Mouse (Mus musculus) stomach, embryonic 14.5 days (tissue): ENCODE measurements at regions not wholly inside any gene's neighbourhood (a gene's known extent, or its start where the extent isn't known, plus 50 kb on each side); places are given as distances from the start of the nearest gene placed in this dataset.
A peak's percentile ranks its signal among the peaks of the same experiment; 100 is the strongest.
"Not testable (repeated sequence)": the region's sequence is repeated elsewhere in the genome, so short reads cannot be mapped to it uniquely, and the experiment has no call there.

ENCODE experiments used
- ATAC-seq: fragments of 200-750 bp; cut with Nextera tagmentation; 2 replicates; pipeline ENCODE4 v1.8.0; 2017; ENCODE audit warnings: low read depth, moderate TSS enrichment; ENCODE audit not compliant: insufficient number of reproducible peaks, insufficient read depth, low FRiP score
- H3K27ac ChIP-seq: fragments of 300-500 bp; sonication (generic); 2 replicates; pipeline ENCODE4 v1.5.1; 2014; ENCODE audit warnings: mild to moderate bottlenecking, low read length, moderate library complexity, mixed read lengths
- H3K27me3 ChIP-seq: fragments of 300-500 bp; sonication (generic); 2 replicates; pipeline ENCODE4 v1.6.1; 2014; ENCODE audit warnings: low read length, control low read depth, mixed read lengths; ENCODE audit not compliant: control insufficient read depth, insufficient read depth
- H3K36me3 ChIP-seq: fragments of 300-500 bp; sonication (generic); 2 replicates; pipeline ENCODE4 v1.6.1; 2014; ENCODE audit warnings: mild to moderate bottlenecking, control low read depth, low read length, moderate library complexity, mixed read lengths; ENCODE audit not compliant: control insufficient read depth, insufficient read depth
- H3K4me1 ChIP-seq: fragments of 300-500 bp; sonication (generic); 2 replicates; pipeline ENCODE4 v1.6.1; 2014; ENCODE audit warnings: low read length, control low read depth, mixed read lengths; ENCODE audit not compliant: control insufficient read depth, insufficient read depth
- H3K4me2 ChIP-seq: fragments of 300-500 bp; sonication (generic); replicated peaks from 2 replicates; pipeline ENCODE4 v1.6.1; 2014; ENCODE audit warnings: low read depth, low read length, control low read depth
- H3K4me3 ChIP-seq: fragments of 300-500 bp; sonication (generic); 2 replicates; pipeline ENCODE4 v1.5.1; 2014; ENCODE audit warnings: low read depth, low read length, control low read depth
- H3K9ac ChIP-seq: fragments of 300-500 bp; sonication (generic); replicated peaks from 2 replicates; pipeline ENCODE4 v1.6.1; 2014; ENCODE audit warnings: low read depth, mild to moderate bottlenecking, control low read depth, low read length, moderate library complexity, mixed read lengths
- H3K9me3 ChIP-seq: fragments of 300-500 bp; sonication (generic); 2 replicates; pipeline ENCODE4 v1.6.1; 2016; ENCODE audit warnings: low read depth, low read length, control low read depth; ENCODE audit not compliant: control insufficient read depth
- WGBS: fragments of 180-500 bp; shearing (Covaris S2); extraction: QIAGEN DNeasy Blood & Tissue Kit; methylation state at CpG from one replicate; pipeline ENCODE4 v1.1.7; 2014; 5-methylcytosine and 5-hydroxymethylcytosine counted together

DNA sequence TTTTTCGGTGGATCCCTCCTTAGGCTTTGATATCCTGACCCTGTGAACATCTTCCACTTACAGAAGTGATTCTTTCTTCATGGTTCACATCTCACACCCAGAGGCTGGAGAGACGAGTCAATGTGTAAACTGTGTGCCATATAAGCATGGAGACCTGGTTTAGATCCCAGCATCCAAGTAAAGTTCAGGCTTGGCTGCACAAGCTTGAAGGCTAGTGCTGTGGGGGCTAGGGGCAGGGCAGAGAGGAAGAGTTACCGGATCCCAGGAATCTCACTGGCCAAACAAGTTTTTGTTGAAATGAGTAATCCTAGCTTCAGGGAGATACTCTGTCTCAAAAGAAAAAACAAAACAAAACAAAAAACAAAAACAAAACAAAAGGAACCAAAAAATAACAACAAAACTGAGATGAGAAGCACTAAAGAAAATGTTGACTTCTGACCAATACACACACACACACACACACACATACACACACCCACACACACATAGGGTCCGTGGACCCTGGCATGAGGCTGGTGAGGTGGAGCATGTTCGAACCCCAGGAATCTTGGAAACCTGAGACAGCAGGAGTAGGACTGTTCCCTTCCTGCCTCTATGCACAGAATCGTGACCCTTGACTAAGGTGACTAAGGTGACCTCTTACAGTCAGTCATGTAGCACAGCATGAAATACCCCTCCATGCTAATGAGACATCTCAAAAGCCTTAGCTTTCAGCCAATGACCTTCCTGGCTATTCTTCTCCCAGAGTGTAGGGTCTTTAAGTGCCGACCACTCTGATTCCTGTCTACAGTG, 55.2 kb downstream of the Gm12728 start:
- Histone ChIP-seq H3K36me3 (no peaks in the 10 kb centered on the region), H3K27me3 (no peaks in the 10 kb centered on the region), H3K4me3 (no peak overlapping the region), H3K4me2 (no peak overlapping the region), H3K9me3 (no peaks in the 10 kb centered on the region; the same call in 1 of the 2 replicates), H3K9ac (no peak overlapping the region), H3K27ac (peak overlapping the region; percentile 52; the same call in 1 of the 2 replicates), H3K4me1 (no peaks in the 10 kb centered on the region)
- no peak for ATAC-seq
- 82% methylated on average over 7 of the region's 7 CpGs for WGBS

DNA sequence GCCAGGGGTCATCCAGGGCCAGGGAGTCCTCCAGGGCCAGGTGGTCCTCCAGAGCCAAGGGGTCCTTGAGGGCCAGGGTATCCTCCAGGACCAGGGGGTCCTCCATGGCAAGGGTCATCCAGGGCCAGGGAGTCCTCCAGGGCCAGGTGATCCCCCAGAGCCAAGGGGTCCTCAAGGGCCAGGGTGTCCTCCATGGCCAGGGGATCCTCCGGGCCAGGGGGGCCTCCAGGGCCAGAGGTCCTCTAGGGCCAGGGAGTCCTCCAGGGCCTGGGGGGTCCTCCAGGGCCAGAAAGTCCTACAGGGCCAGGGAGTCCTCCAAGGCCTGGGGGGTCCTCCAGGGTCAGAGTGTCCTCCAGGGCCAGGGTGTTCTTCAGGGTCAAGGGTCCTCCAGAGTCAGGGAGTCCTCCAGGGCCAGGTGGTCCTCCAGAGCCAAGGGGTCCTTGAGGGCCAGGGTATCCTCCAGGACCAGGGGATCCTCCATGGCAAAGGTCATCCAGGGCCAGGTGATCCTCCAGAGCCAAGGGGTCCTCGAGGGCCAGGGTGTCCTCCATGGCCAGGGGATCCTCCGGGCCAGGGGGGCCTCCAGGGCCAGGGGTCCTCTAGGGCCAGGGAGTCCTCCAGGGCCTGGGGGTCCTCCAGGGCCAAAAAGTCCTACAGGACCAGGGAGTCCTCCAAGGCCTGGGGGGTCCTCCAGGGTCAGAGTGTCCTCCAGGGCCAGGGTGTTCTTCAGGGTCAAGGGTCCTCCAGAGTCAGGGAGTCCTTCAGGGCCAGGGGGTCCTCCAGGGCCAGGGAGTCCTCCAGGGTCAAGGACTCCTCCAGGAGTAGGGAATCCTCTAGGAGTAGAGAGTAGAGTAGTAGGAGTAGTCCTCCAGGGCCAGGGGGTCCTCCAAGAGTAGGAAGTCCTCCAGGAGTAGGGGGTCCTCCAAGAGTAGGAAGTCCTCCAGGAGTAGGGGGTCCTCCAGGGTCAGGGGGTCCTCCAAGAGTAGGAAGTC, 56.6 kb downstream of the Gm12728 start:
- 91% methylated on average over 3 of the region's 3 CpGs for WGBS
- H3K9ac ChIP-seq, H3K4me1 ChIP-seq, H3K27ac ChIP-seq, H3K27me3 ChIP-seq, H3K4me2 ChIP-seq, H3K9me3 ChIP-seq, H3K36me3 ChIP-seq, H3K4me3 ChIP-seq: not testable (repeated sequence)
- peak; percentile 56; the same call in 1 of the 2 replicates for ATAC-seq

DNA sequence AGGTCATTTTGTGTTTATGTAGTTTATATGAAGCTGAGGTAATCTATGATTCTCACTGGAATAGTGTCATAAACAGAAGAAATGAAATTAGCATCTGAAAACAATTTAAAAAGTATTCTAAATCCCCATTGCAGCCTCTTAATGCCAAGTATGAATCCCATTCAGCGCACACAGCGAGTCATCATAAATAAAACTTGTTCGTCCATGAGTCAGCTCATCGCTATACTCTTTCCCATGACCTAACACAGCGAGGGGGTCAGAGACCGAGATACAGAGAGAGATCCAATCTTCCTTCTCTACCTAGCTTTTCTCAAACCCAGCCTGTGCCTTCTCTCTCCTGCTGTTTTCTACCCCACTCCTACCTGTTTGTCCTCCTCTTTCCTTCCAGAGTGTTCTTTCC, 63.4 kb downstream of the Gm12728 start:
- no peak for ATAC-seq
- 90% methylated on average over 6 of the region's 6 CpGs for WGBS
- no peak overlapping the region for H3K27ac ChIP-seq

DNA sequence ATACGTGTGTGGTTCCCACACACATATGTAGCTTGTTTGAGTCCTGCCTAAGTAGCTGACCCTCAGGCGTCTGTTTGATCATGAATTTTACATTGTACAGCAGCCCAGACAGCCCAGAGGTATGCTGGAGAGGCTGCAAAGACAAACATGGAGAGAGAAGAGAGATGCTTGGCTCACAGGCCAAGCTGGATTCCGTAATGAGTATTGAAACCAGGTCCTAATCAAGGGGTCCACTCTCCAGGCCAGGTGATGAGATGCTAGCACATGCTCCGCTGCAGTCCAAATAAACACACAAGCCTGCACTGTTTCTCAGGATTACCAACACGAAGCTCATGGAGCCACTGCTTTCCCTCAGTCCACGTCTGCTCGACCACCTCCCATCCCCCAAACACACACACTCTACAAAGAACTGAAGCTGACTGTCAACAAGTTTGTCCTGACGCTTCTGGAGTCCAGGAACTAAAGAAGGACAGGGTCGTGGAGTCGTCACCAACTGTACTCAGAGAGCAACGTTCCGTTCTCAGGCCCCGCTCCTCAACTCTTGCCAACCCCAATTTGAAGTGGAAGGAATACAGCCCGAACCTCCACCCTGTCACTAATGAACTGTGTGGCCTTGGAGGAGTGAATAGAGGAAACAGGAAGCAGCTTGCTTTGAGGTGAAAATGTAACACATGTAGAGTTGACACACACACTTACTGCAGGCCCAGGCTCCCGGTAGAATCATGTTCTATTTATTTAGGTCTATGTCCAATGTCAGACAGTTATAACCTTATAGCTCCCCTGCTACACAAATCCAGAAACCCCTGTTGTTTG, 69.6 kb downstream of the Gm12728 start:
- Histone ChIP-seq H3K4me3 (no peak overlapping the region), H3K4me1 (peaks cover 6% of the 10 kb centered on the region; the same call in 1 of the 2 replicates), H3K36me3 (no peaks in the 10 kb centered on the region), H3K4me2 (no peak overlapping the region), H3K9me3 (no peaks in the 10 kb centered on the region; the same call in 1 of the 2 replicates), H3K27ac (no peak overlapping the region), H3K27me3 (no peaks in the 10 kb centered on the region), H3K9ac (no peak overlapping the region)
- 71% methylated on average over 15 of the region's 15 CpGs for WGBS
- ATAC-seq = no peak

More for the DNA sequence above, 63.4 kb downstream of the Gm12728 start:
- no peak overlapping the region for H3K9ac ChIP-seq
- no peaks in the 10 kb centered on the region for H3K4me1 ChIP-seq
- H3K4me2 ChIP-seq = no peak overlapping the region
- no peaks in the 10 kb centered on the region for H3K36me3 ChIP-seq
- H3K4me3 ChIP-seq = no peak overlapping the region
- no peaks in the 10 kb centered on the region for H3K27me3 ChIP-seq
- no peaks in the 10 kb centered on the region for H3K9me3 ChIP-seq

DNA sequence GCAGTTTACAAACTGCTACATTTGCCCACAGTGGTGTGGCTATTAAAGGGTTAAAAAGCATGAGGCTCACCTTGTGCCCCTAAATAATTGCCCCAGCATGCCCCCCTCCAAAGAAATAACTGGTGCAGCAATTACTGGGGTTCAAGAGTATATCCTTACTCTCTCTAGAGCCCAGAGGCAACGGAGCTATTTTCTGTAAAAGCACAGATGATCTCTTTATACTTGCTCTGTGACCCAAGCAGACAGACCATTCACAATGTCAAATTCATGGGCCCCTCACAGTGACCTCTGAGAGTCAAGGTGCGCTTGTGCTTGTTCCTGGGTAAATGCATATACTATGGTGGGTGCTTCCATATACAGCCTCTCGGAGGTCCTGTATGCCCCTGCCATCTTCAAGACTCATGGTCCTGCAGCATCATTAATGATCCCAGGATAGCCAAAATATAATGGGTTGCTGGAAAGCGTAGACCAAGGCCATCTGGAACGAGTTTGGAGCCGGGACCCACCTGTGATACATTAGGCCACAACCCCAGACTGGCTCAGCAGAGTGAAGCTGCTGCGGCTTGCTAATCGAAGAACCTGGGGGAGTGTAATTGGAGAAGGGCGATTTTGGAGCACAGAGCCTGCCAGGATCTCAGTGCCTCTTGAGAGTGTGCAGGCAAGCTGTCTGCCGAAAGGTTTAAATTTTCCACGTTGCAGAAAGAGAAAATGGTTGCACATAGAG, 71.4 kb downstream of the Gm12728 start:
- no peaks in the 10 kb centered on the region; the same call in 1 of the 2 replicates for H3K9me3 ChIP-seq
- H3K27me3 ChIP-seq = no peaks in the 10 kb centered on the region
- H3K27ac ChIP-seq = no peak overlapping the region
- 34% methylated on average over 11 of the region's 11 CpGs for WGBS
- H3K4me2 ChIP-seq = no peak overlapping the region
- no peak for ATAC-seq
- peaks cover 6% of the 10 kb centered on the region; the same call in 1 of the 2 replicates for H3K4me1 ChIP-seq
- H3K36me3 ChIP-seq = no peaks in the 10 kb centered on the region
- no peak overlapping the region for H3K4me3 ChIP-seq
- no peak overlapping the region for H3K9ac ChIP-seq

DNA sequence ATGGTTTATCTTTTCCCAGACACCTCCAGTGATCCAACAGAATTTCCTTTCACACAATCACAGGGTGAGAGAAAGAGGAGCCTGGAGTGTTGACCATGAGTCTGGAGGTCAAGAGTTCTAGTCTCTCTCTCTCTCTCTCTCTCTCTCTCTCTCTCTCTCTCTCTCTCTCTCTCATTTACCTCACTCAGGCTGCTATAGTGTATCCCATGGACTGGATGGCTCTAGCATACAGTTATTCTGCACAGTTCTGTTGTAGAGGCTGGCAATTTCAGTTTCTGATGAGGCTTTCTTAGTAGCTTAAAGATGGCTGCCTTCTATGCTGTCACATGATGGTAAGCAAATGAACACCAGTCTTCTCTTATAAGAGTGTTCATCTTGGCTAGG, 72.0 kb downstream of the Gm12728 start:
- Histone ChIP-seq H3K4me1 (peaks cover 6% of the 10 kb centered on the region; the same call in 1 of the 2 replicates), H3K4me2 (no peak overlapping the region), H3K36me3 (no peaks in the 10 kb centered on the region), H3K9me3 (no peaks in the 10 kb centered on the region; the same call in 1 of the 2 replicates), H3K9ac (no peak overlapping the region), H3K27ac (peak overlapping the region; percentile 21; the same call in 1 of the 2 replicates), H3K4me3 (no peak overlapping the region), H3K27me3 (no peaks in the 10 kb centered on the region)
- ATAC-seq = no peak

DNA sequence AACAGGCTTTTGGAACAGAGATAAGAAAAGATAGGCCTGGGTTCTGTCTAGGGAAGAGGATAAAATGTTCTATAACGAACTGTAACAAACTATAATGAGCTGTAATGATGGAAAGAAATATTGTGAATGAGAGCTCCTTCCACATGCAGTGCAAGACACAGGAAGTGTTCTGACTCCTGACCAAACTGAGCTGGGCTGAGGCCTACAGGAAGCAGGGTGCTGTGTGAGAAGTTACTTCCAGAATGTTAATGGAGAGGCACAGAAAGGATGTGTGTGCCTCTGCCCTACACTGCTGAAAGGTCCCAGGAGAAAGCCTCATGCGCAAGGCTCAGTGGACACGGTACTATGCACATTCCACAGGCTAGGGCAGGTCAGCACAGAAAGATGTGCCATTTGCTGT, 80.8 kb downstream of the Gm12728 start:
- Histone ChIP-seq H3K36me3 (no peaks in the 10 kb centered on the region), H3K27ac (no peak overlapping the region), H3K4me2 (no peak overlapping the region), H3K9ac (no peak overlapping the region), H3K27me3 (no peaks in the 10 kb centered on the region), H3K9me3 (no peaks in the 10 kb centered on the region), H3K4me1 (no peaks in the 10 kb centered on the region), H3K4me3 (no peak overlapping the region)
- ATAC-seq = no peak
- WGBS = 54% methylated on average over 3 of the region's 3 CpGs
